Mouse (Mus musculus): ENCODE results near the gene Dcun1d1. TPM values are rescaled to one million over a fixed set of nuclear protein-coding genes. Genes with fewer than 3 reads are reported as not detected.
A peak's percentile ranks its signal among the peaks of the same experiment; 100 is the strongest.

The Dcun1d1 gene
- polyA plus RNA-seq, 1 experiment from 2014 or later, result 95.7 TPM

DNA sequence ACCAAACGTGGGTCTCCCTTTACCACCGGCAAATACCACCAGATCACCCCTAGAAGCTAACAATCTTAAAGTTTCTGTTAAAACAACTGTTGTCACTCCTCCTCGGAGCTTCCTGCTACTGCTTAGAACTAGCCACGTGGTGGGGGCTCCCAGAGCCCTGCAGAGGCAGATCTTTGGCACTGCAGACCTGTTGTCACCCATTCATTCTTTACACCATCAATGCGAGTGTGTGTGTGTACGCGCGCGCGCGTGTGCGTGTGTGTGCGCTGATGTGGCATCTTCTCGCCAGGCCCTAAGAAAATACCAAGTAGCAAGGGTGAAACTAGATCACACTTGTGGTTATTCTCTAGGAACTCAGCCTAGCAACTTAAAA lies 3.9 kb downstream of the Dcun1d1 start:
- Histone ChIP-seq H3K27ac (peak overlapping the region; percentile 90), H3K9me3 (ENCODE audit: control insufficient read depth, low read length) (no peaks in the 10 kb centered on the region), H3K9ac (peak overlapping the region; percentile 95), H3K4me3 (replicated peaks; ENCODE audit: low read length) (peak overlapping the region; percentile 80), H3K4me2 (replicated peaks) (peak overlapping the region; percentile 89), H3K4me1 (replicated peaks; ENCODE audit: control insufficient read depth, insufficient read depth, low read length) (peaks cover 24% of the 10 kb centered on the region), H3K27me3 (ENCODE audit: control insufficient read depth, insufficient read depth, low read length) (no peaks in the 10 kb centered on the region), H3K36me3 (replicated peaks; ENCODE audit: control insufficient read depth, insufficient read depth) (no peaks in the 10 kb centered on the region)
- WGBS, result under 1% methylated on average over 14 of the region's 14 CpGs
- ATAC-seq (ENCODE audit: low FRiP score), result peak; percentile 51
- DNase-seq (ENCODE audit: low spot score), result peak; percentile 49

GRCm38 (mm10) chr3:35932735-35933404 lies 4.4 kb downstream of the Dcun1d1 start:
- Histone ChIP-seq H3K4me2 (replicated peaks) (peak overlapping the region; percentile 89), H3K9me3 (ENCODE audit: control insufficient read depth, low read length) (no peaks in the 10 kb centered on the region), H3K27ac (peak overlapping the region; percentile 90), H3K4me3 (replicated peaks; ENCODE audit: low read length) (peak overlapping the region; percentile 80), H3K4me1 (replicated peaks; ENCODE audit: control insufficient read depth, insufficient read depth, low read length) (peaks cover 24% of the 10 kb centered on the region), H3K27me3 (ENCODE audit: control insufficient read depth, insufficient read depth, low read length) (no peaks in the 10 kb centered on the region), H3K9ac (peak overlapping the region; percentile 95), H3K36me3 (replicated peaks; ENCODE audit: control insufficient read depth, insufficient read depth) (no peaks in the 10 kb centered on the region)
- WGBS, result under 1% methylated on average over 38 of the region's 73 CpGs
- DNase-seq (ENCODE audit: low spot score) (peak; percentile 81), ATAC-seq (ENCODE audit: low FRiP score) (peak; percentile 96)

- peaks cover 24% of the 10 kb centered on the region for H3K4me1 ChIP-seq (replicated peaks; ENCODE audit: control insufficient read depth, insufficient read depth, low read length)
- H3K27ac ChIP-seq, result peak overlapping the region; percentile 90
- DNase-seq (ENCODE audit: low spot score) (peak; percentile 44), ATAC-seq (ENCODE audit: low FRiP score) (peak; percentile 85)
- WGBS, result 1% methylated on average over 51 of the region's 65 CpGs
- H3K4me2 ChIP-seq (replicated peaks), result peak overlapping the region; percentile 89
- peak overlapping the region; percentile 95 for H3K9ac ChIP-seq
- peak overlapping the region; percentile 80 for H3K4me3 ChIP-seq (replicated peaks; ENCODE audit: low read length)
- H3K36me3 ChIP-seq (replicated peaks; ENCODE audit: control insufficient read depth, insufficient read depth), result no peaks in the 10 kb centered on the region
- H3K9me3 ChIP-seq (ENCODE audit: control insufficient read depth, low read length), result no peaks in the 10 kb centered on the region
- H3K27me3 ChIP-seq (ENCODE audit: control insufficient read depth, insufficient read depth, low read length), result no peaks in the 10 kb centered on the region
Measured at GRCm38 (mm10) chr3:35931896-35932727, 5.1 kb downstream of the Dcun1d1 start.

GRCm38 (mm10) chr3:35931359-35931758 lies 5.9 kb downstream of the Dcun1d1 start:
- DNase-seq (ENCODE audit: low spot score), result no peak
- peak overlapping the region; percentile 80 for H3K4me3 ChIP-seq (replicated peaks; ENCODE audit: low read length)
- H3K4me1 ChIP-seq (replicated peaks; ENCODE audit: control insufficient read depth, insufficient read depth, low read length), result peaks cover 24% of the 10 kb centered on the region
- no peaks in the 10 kb centered on the region for H3K36me3 ChIP-seq (replicated peaks; ENCODE audit: control insufficient read depth, insufficient read depth)
- ATAC-seq (ENCODE audit: low FRiP score), result no peak
- WGBS, result 34% methylated on average over 7 of the region's 7 CpGs
- H3K27ac ChIP-seq, result no peak overlapping the region
- peak overlapping the region; percentile 95 for H3K9ac ChIP-seq
- H3K27me3 ChIP-seq (ENCODE audit: control insufficient read depth, insufficient read depth, low read length), result no peaks in the 10 kb centered on the region
- no peaks in the 10 kb centered on the region for H3K9me3 ChIP-seq (ENCODE audit: control insufficient read depth, low read length)
- H3K4me2 ChIP-seq (replicated peaks), result peak overlapping the region; percentile 89

GRCm38 (mm10) chr3:35929831-35930230 lies 7.4 kb downstream of the Dcun1d1 start:
- no peak for ATAC-seq (ENCODE audit: low FRiP score)
- H3K4me1 ChIP-seq (replicated peaks; ENCODE audit: control insufficient read depth, insufficient read depth, low read length), result peaks cover 24% of the 10 kb centered on the region
- 78% methylated on average over 8 of the region's 8 CpGs for WGBS
- H3K4me2 ChIP-seq (replicated peaks), result no peak overlapping the region
- no peaks in the 10 kb centered on the region for H3K27me3 ChIP-seq (ENCODE audit: control insufficient read depth, insufficient read depth, low read length)
- no peak overlapping the region for H3K27ac ChIP-seq
- DNase-seq (ENCODE audit: low spot score), result no peak
- no peak overlapping the region for H3K9ac ChIP-seq
- no peaks in the 10 kb centered on the region for H3K9me3 ChIP-seq (ENCODE audit: control insufficient read depth, low read length)
- H3K36me3 ChIP-seq (replicated peaks; ENCODE audit: control insufficient read depth, insufficient read depth), result no peaks in the 10 kb centered on the region
- no peak overlapping the region for H3K4me3 ChIP-seq (replicated peaks; ENCODE audit: low read length)

- H3K4me1 ChIP-seq (replicated peaks; ENCODE audit: control insufficient read depth, insufficient read depth, low read length), result peaks cover 24% of the 10 kb centered on the region
- no peak overlapping the region for H3K27ac ChIP-seq
- H3K4me3 ChIP-seq (replicated peaks; ENCODE audit: low read length), result no peak overlapping the region
- H3K4me2 ChIP-seq (replicated peaks), result no peak overlapping the region
- no peaks in the 10 kb centered on the region for H3K36me3 ChIP-seq (replicated peaks; ENCODE audit: control insufficient read depth, insufficient read depth)
- DNase-seq (ENCODE audit: low spot score), result no peak
- no peaks in the 10 kb centered on the region for H3K27me3 ChIP-seq (ENCODE audit: control insufficient read depth, insufficient read depth, low read length)
- ATAC-seq (ENCODE audit: low FRiP score), result no peak
- H3K9me3 ChIP-seq (ENCODE audit: control insufficient read depth, low read length), result no peaks in the 10 kb centered on the region
- no peak overlapping the region for H3K9ac ChIP-seq
- WGBS, result 65% methylated on average over 3 of the region's 3 CpGs
Measured at GRCm38 (mm10) chr3:35929406-35929805, 7.8 kb downstream of the Dcun1d1 start.

- Histone ChIP-seq H3K36me3 (replicated peaks; ENCODE audit: control insufficient read depth, insufficient read depth) (no peaks in the 10 kb centered on the region), H3K4me1 (replicated peaks; ENCODE audit: control insufficient read depth, insufficient read depth, low read length) (peaks cover 7% of the 10 kb centered on the region), H3K4me2 (replicated peaks) (no peak overlapping the region), H3K27ac (no peak overlapping the region), H3K9me3 (ENCODE audit: control insufficient read depth, low read length) (no peaks in the 10 kb centered on the region), H3K4me3 (replicated peaks; ENCODE audit: low read length) (no peak overlapping the region), H3K9ac (no peak overlapping the region), H3K27me3 (ENCODE audit: control insufficient read depth, insufficient read depth, low read length) (no peaks in the 10 kb centered on the region)
- WGBS, result 92% methylated on average over 2 of the region's 2 CpGs
- ATAC-seq (ENCODE audit: low FRiP score), result no peak
- no peak for DNase-seq (ENCODE audit: low spot score)
Measured at GRCm38 (mm10) chr3:35925852-35926251, 11.4 kb downstream of the Dcun1d1 start.

DNA sequence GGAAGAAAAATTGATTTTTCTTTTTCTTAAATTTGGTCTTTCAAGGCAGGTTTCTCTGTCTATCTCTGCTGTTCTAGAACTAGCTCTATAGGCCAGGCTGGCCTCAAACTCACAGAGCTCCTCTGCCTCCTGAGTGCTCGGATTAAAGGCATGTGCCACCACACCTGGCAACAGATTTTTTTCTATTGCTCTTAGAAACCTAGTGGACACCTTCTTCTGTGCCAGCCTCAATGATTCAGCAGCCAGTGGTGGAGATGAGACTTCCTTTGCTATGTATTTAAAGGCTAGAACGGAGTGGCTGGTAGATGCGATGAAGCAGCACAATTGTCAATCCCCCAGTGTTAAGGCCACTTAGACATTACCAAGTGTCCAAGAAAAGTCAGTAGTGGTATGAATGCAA lies 13.2 kb downstream of the Dcun1d1 start:
- no peak overlapping the region for H3K27ac ChIP-seq
- ATAC-seq (ENCODE audit: low FRiP score), result no peak
- H3K4me2 ChIP-seq (replicated peaks), result no peak overlapping the region
- H3K4me3 ChIP-seq (replicated peaks; ENCODE audit: low read length), result no peak overlapping the region
- DNase-seq (ENCODE audit: low spot score), result no peak
- no peaks in the 10 kb centered on the region for H3K4me1 ChIP-seq (replicated peaks; ENCODE audit: control insufficient read depth, insufficient read depth, low read length)
- no peak overlapping the region for H3K9ac ChIP-seq
- peaks cover 4% of the 10 kb centered on the region for H3K36me3 ChIP-seq (replicated peaks; ENCODE audit: control insufficient read depth, insufficient read depth)
- WGBS, result 85% methylated on average over 3 of the region's 3 CpGs
- no peaks in the 10 kb centered on the region for H3K27me3 ChIP-seq (ENCODE audit: control insufficient read depth, insufficient read depth, low read length)
- H3K9me3 ChIP-seq (ENCODE audit: control insufficient read depth, low read length), result no peaks in the 10 kb centered on the region

GRCm38 (mm10) chr3:35923495-35923894 lies 13.8 kb downstream of the Dcun1d1 start:
- Histone ChIP-seq H3K9ac (no peak overlapping the region), H3K27me3 (ENCODE audit: control insufficient read depth, insufficient read depth, low read length) (no peaks in the 10 kb centered on the region), H3K4me1 (replicated peaks; ENCODE audit: control insufficient read depth, insufficient read depth, low read length) (no peaks in the 10 kb centered on the region), H3K27ac (no peak overlapping the region), H3K4me3 (replicated peaks; ENCODE audit: low read length) (no peak overlapping the region), H3K4me2 (replicated peaks) (no peak overlapping the region), H3K9me3 (ENCODE audit: control insufficient read depth, low read length) (no peaks in the 10 kb centered on the region), H3K36me3 (replicated peaks; ENCODE audit: control insufficient read depth, insufficient read depth) (peaks cover 7% of the 10 kb centered on the region)
- 77% methylated on average over 7 of the region's 7 CpGs for WGBS
- DNase-seq (ENCODE audit: low spot score) (no peak), ATAC-seq (ENCODE audit: low FRiP score) (no peak)

All from hindbrain, embryonic 14.5 days (tissue).